Mouse (Mus musculus) spleen, adult 2 months (tissue): ENCODE data around the gene Epha2.

Source experiments
- CTCF ChIP-seq: fragments of 200-500 bp; IDR thresholded peaks from 2 replicates; pipeline ENCODE4 v1.5.1; 2011; ENCODE audit warnings: mild to moderate bottlenecking, inconsistent platforms; ENCODE audit not compliant: insufficient read depth, insufficient read length, insufficient replicate concordance; ENCODE audit errors: extremely low read depth
- POLR2A ChIP-seq: fragments of 200-500 bp; IDR thresholded peaks from 2 replicates; pipeline ENCODE4 v1.6.1; 2011; ENCODE audit warnings: low read depth, low read length, inconsistent platforms

DNA sequence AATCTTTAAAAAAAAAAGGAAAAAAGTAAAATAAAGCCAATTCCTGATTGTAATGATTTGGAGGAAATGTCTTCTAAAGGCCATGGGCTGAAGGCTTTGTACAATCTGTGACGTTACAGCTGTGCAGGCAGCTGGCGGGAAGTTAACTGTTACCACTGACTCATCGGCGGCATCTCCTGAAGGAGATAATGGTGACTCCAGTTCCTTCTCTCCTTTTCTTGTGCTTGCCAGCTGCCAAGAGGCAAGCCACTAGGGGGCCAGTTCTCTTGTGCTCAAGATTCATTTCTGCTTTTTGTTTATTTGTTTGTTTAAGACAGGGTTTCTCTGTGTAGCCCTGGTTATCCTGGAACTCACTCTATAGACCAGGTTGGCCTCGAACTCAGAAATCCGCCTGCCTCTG lies 32.0 kb upstream of the Epha2 start:
- TF ChIP-seq CTCF (no peak), POLR2A (no peak)
